Mouse (Mus musculus) frontal cortex, postnatal 36 days (tissue): ENCODE results near the gene 1700016C15Rik.
A peak's percentile ranks its signal among the peaks of the same experiment; 100 is the strongest.

Source experiments
- DNase-seq, 2 experiments: peaks; one replicate each; pipeline ENCODE4 v3.0.0; 2022; ENCODE audit warnings: low spot score in 2 of 2

The 1700016C15Rik gene

GRCm38 (mm10) chr1:177729043-177730024 is at the start of gene 1700016C15Rik:
1700016C15Rik (plus strand) TSS chr1:177729814.
- no peak for DNase-seq

GRCm38 (mm10) chr1:177681239-177681638 is 48.4 kb upstream of the 1700016C15Rik start:
- no peak for DNase-seq

GRCm38 (mm10) chr1:177683931-177684836 is 45.4 kb upstream of the 1700016C15Rik start:
- peak in 1 of 2 experiments; percentile 54 for DNase-seq

DNA sequence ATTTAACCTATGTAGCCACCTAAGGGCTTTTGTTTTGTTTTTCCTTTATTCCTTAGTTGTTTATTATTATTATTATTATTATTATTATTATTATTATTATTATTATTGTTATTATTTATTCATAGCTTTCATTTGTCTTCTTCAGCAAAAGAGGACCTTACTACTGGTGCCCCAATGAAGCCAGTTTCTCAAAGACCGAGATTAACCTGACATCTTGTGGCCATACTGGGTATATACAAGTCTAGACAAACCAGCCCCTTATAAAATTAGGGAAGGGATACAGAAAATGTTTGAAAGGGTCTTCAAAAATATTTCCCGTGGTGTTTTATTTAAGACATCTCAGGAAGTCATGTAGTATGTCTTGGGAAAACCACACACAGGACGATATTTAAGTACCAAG is 44.7 kb upstream of the 1700016C15Rik start:
- DNase-seq, result no peak

GRCm38 (mm10) chr1:177686137-177686536 is 43.5 kb upstream of the 1700016C15Rik start:
- no peak for DNase-seq

DNA sequence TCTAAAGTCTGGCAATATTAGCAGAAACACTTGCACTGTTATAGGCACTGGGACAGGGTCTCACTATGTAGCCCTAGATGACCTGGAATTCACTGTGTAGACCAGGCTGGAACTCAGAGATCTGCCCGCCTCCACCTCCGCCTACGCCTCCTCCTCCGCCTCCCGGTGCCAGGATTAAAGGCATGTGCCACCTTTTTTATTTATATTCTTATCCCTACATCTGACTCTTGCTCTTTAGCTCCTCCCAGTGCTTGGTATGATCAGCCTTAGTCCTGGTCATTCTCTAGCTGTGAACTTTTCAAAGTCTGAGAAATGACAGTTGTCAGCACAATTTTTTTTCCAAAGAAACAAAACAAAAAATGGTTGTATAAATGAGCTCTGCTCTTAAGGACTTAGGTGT is 42.6 kb upstream of the 1700016C15Rik start:
- no peak for DNase-seq

DNA sequence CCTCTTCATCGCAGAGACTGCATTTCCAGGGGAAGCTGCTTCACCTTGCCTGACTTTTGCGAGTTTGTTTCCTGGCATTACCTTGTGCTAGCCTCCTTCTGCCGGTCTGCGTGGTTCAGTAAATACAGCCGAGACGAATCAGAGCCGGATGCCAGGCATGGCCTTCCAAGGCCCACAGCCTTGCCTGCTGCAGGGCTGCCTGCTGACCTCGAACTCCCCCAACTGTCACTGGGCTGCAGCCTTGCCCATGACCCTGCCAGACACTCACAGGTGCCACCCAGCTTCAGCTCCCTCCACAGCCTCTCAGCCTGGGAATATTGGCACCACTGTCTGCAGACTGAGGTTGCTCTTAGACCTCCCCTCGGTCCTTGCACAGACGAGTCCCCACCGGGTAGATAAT is 37.1 kb upstream of the 1700016C15Rik start:
- no peak for DNase-seq

DNA sequence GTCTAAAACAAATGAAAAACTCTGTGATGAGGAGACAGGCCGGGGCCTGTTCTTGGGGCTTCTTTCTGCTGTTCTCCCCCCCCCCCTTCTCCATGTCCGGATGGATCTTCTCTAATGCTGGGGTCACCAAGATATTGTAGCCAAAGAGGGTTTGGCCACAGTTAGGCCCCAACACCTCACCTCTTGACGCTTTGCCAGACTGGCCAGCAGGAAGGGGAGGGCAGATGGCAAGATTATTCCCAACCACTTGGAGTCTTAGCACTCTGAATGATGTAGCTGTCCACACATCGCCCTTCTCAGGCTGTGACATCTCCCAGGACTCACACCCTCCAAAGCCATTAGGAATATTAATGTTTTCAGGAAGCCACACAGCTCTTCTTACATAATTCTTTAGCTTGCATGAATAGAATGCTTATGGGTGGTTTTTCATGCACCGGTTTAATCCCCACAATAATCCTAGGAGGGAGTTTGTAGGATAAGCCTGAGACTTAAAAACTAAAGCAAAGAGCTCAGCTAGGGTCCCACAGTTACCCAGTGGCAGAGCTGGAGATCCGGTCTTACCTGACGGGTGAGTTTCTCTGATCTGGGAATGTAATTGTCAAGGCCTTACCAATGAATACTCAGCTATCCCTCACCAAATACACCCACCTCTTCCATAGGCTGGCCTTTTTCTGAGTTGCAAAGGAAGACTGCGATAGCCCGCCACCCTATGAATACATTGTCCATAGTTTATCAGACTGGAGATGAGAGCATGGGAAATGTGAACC is 35.9 kb upstream of the 1700016C15Rik start:
- DNase-seq, result no peak

DNA sequence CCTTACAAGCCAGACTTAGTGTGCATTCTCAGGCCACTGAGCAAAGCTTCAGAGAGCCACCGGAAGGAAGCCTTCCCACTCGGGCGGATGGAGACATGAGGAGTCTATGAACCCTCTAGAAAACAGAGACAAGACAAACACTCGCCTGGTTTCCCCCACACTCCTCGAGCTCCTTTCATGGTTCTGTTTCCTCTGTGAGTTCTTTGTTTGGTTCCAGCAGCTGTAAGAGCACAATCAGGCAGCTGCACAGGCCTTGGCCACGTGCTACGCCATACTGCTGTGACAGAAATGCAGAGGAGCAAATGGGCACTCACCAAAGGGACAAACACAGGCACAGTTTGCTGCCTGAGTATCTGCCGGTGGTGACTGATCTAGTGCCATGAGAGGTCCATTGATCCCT is 29.1 kb upstream of the 1700016C15Rik start:
- DNase-seq, result no peak

GRCm38 (mm10) chr1:177702481-177703146 is 27.0 kb upstream of the 1700016C15Rik start:
- peak; percentile 85 to 90 for DNase-seq

- DNase-seq, result no peak
Observed at GRCm38 (mm10) chr1:177703147-177703807, 26.3 kb upstream of the 1700016C15Rik start.

- no peak for DNase-seq
Observed at GRCm38 (mm10) chr1:177705204-177705603, 24.4 kb upstream of the 1700016C15Rik start.

- DNase-seq, result no peak
Observed at GRCm38 (mm10) chr1:177707571-177707970, 22.0 kb upstream of the 1700016C15Rik start.

- DNase-seq, result no peak
Observed at GRCm38 (mm10) chr1:177708583-177709055, 21.0 kb upstream of the 1700016C15Rik start.

GRCm38 (mm10) chr1:177711000-177711399 is 18.6 kb upstream of the 1700016C15Rik start:
- DNase-seq, result no peak

DNA sequence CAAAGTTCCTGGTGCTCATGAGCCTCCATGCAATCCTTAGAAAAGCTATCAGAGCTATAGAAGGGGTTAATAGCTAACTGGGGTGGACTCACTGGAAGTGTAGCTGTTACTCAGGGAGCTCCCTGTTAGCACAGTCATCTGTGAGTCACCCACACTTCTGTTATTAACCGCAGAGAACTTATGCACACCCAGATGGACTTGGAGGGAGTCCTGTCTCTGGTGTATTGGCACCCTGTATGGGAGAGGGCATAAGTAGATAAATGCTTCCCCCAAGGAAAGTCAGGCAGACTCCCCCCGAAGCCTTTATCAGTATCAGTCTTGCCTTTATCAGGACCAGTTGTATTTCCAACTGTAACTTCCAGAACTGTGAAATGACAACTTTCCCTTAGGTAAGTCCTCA is 18.2 kb upstream of the 1700016C15Rik start:
- no peak for DNase-seq

- DNase-seq, result no peak
Observed at GRCm38 (mm10) chr1:177713635-177714396, 15.8 kb upstream of the 1700016C15Rik start.

GRCm38 (mm10) chr1:177714397-177715012 is 15.1 kb upstream of the 1700016C15Rik start:
- no peak for DNase-seq

- DNase-seq, result no peak
Observed at GRCm38 (mm10) chr1:177716448-177716847, 13.2 kb upstream of the 1700016C15Rik start.
